Mouse (Mus musculus) testis, adult 2 months (tissue): ENCODE measurements around the gene Aqr. TPM values are rescaled to one million over a fixed set of nuclear protein-coding genes. Genes with fewer than 3 reads are reported as not detected.
A peak's percentile ranks its signal among the peaks of the same experiment; 100 is the strongest.

Experiments used
- H3K27ac ChIP-seq: fragments of 200-500 bp; 2 replicates; pipeline ENCODE4 v1.5.1; 2012; ENCODE audit warnings: low read depth, low read length; ENCODE audit not compliant: control insufficient read depth, insufficient read depth
- H3K27me3 ChIP-seq: fragments of 200-500 bp; 2 replicates; pipeline ENCODE4 v1.6.1; 2012; ENCODE audit warnings: mild to moderate bottlenecking, low read length, moderate library complexity; ENCODE audit not compliant: control insufficient read depth, insufficient read depth
- H3K36me3 ChIP-seq: fragments of 200-500 bp; 2 replicates; pipeline ENCODE4 v1.6.1; 2012; ENCODE audit warnings: mild to moderate bottlenecking, low read length; ENCODE audit not compliant: control insufficient read depth, insufficient read depth
- H3K4me1 ChIP-seq: fragments of 200-500 bp; 2 replicates; pipeline ENCODE4 v1.6.1; 2012; ENCODE audit warnings: low read length; ENCODE audit not compliant: control insufficient read depth, insufficient read depth
- H3K4me3 ChIP-seq: fragments of 200-500 bp; 2 replicates; pipeline ENCODE4 v1.5.1; 2012; ENCODE audit warnings: low read depth, mild to moderate bottlenecking, low read length, moderate library complexity, mixed read lengths; ENCODE audit not compliant: control insufficient read depth
- CTCF ChIP-seq: fragments of 200-500 bp; IDR thresholded peaks from 2 replicates; pipeline ENCODE4 v1.5.1; 2012; ENCODE audit warnings: low read depth, mild to moderate bottlenecking, inconsistent platforms, low read length, moderate library complexity; ENCODE audit not compliant: control insufficient read depth, insufficient read depth, insufficient replicate concordance
- POLR2A ChIP-seq: fragments of 200-500 bp; IDR thresholded peaks from 2 replicates; pipeline ENCODE4 v1.6.1; 2012; ENCODE audit warnings: low read depth, mild to moderate bottlenecking, inconsistent platforms, low read length, moderate library complexity; ENCODE audit not compliant: control insufficient read depth
- polyA plus RNA-seq: library from polyadenylated mRNA; depleted of rRNA; stranded (reverse); fragments of >200 nt; gene quantifications from 2 replicates; pipeline ENCODE4 v1.2.3, GENCODE M21; 2012

The Aqr gene
- polyA plus RNA-seq, 1 experiment, result 14.5 TPM

DNA sequence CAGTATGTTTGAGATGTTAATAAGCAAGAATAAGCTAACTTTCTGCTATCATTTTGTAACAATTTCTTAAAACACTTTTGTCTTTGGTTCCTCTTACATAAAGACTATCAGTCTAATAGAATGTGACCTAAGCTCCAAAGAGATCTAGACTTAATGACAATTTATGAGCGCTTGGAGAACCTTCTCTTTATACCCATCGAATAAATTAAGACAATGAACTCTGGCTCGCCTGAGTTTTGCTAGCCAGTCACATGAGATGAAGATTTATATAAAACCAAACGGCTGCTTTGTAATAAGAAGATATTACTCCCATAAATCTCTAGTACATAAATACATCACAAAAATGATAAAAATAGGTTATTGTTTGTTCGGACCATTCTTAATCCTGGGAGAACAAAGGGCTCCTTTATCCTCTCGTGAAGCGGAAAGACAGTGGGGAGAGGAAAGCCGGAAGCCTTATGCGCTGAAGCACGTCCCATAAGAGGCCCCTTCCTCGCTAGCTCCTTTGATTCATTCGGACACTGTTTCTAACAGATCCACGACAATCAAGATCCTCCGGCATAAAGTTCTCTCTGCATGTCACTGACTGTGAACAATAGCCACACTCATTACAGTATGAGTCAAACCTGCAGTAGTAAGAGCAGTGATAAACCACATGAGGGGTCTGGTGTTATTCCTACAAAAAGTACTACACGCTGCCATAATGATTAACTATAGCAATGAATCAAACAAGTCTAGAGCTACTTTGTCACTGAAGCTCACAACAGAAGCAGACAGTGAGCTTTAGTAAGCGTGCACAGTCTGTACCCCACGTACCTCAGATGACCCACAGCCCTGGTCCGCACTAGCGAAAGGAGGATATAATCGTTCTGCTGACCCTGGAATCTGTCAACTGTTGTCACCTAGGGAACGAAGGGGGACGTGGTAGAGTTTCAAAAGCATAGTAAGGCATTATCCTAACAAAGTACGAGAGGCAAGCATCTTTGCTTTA is 79.2 kb downstream of the Aqr start:
- no peaks in the 10 kb centered on the region for H3K4me1 ChIP-seq
- no peaks in the 10 kb centered on the region for H3K27me3 ChIP-seq
- no peak overlapping the region for H3K27ac ChIP-seq
- TF ChIP-seq POLR2A (no peak), CTCF (no peak)
- peaks cover 4% of the 10 kb centered on the region for H3K36me3 ChIP-seq
- no peak overlapping the region for H3K4me3 ChIP-seq

DNA sequence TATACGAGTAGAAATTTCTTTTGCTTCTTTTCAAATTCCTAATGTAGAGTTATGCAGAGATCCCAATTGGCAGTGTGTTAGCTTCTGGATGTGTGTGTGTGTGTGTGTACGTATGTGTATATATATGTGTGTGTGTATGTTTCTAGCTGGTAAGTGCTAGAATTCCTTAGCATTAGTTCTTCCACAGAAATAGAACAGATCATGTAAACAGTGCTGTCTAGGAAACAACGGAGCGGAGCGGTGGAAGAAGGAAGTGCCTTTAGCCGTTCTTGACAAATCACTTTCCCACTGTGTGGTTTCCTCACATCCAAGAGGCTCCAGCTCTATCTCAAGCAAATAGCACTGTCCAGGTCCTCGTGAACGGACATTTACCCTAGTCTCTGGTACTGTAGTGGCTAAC is 80.4 kb downstream of the Aqr start:
- H3K4me1 ChIP-seq, result no peaks in the 10 kb centered on the region
- no peak overlapping the region for H3K4me3 ChIP-seq
- no peaks in the 10 kb centered on the region for H3K27me3 ChIP-seq
- no peak overlapping the region for H3K27ac ChIP-seq
- H3K36me3 ChIP-seq, result peaks cover 4% of the 10 kb centered on the region
- no peak for TF ChIP-seq POLR2A

DNA sequence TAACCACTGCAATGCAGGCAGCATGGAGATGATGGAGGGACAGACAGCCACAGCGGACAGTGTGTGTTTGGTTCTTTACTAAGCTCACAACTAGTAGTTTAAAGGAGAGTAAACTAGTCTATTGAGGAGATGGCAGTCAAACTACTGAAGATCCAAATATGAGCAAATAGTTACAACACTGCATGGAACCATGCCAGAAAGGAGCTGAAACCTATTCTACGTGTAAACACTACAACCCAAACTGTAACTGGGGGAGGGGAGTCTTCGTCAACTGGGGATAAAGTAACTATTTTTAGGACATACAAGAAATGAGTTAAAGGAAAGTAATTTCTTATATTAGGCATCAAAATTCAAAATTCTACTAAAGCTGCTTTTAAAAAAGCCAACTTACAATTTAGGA is 84.4 kb downstream of the Aqr start:
- no peak overlapping the region for H3K27ac ChIP-seq
- no peaks in the 10 kb centered on the region for H3K27me3 ChIP-seq
- no peaks in the 10 kb centered on the region for H3K4me1 ChIP-seq
- TF ChIP-seq POLR2A, result no peak
- no peak for TF ChIP-seq CTCF
- H3K36me3 ChIP-seq, result peaks cover 2% of the 10 kb centered on the region
- peak overlapping the region; percentile 11; the same call in 1 of the 2 replicates for H3K4me3 ChIP-seq

DNA sequence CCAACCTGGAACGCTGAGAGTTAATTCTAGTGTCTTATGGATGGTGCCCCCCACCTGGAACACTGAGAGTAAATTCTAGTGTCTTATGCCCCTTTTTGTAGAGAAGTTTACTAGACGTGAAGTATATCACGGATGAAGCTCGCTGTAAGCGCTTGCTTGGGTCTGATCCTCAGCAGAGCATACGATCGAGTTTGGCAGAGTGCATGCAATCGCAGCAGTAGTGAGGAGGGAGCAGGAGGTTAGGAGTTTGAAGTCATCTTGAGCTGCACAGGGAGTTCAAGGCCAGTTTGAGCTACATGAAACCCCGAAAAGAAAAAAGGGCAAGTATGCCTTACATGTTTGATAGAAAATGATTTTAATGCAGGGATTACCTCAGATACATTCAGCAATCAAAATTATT is 86.0 kb downstream of the Aqr start:
- no peak overlapping the region for H3K4me3 ChIP-seq
- no peaks in the 10 kb centered on the region for H3K4me1 ChIP-seq
- H3K27me3 ChIP-seq, result no peaks in the 10 kb centered on the region
- H3K27ac ChIP-seq, result no peak overlapping the region
- TF ChIP-seq CTCF (no peak), POLR2A (no peak)
- H3K36me3 ChIP-seq, result peaks cover 2% of the 10 kb centered on the region

DNA sequence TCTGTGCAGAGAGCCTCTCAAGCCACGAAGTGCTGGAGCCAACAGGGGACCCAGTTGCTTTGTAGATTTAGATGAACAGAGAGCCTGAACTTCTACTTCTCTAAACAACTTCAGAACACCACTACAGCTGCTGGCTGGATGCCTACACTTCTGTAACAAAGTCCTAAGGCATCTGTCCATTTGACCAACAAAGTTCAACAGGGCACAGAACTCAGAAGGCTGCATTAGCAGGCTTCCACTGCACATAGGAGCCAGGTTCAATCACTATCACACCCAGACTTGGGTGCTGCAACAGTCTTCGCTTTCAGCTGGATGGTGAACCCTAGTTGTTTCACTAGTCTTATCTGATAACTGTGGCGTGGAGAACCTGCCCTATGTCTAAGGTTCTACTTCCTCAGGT is 87.0 kb downstream of the Aqr start:
- TF ChIP-seq POLR2A (no peak), CTCF (no peak)
- H3K4me1 ChIP-seq, result no peaks in the 10 kb centered on the region
- no peak overlapping the region for H3K4me3 ChIP-seq
- no peaks in the 10 kb centered on the region for H3K27me3 ChIP-seq
- H3K36me3 ChIP-seq, result no peaks in the 10 kb centered on the region; the same call in 1 of the 2 replicates
- no peak overlapping the region for H3K27ac ChIP-seq

DNA sequence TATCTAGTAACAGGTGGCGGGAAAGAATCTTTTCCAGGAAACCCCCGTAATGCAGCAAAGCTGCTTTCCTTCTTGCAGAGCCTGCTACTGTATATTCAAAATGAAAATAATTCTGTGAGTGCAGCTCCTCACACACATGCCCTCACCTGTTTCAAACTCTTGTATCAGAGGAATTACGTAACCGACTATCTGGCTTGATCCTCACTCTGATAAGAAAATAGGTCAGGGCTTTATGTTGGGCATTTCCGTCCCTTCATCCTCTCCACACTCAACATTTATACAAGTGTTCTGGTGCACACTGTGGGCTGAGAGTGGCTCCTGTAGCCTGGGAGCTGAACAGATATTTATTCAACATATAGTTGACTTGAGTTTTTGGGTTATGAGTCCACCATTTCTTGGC is 87.7 kb downstream of the Aqr start:
- TF ChIP-seq CTCF (no peak), POLR2A (no peak)
- Histone ChIP-seq H3K27me3 (no peaks in the 10 kb centered on the region), H3K4me1 (no peaks in the 10 kb centered on the region), H3K4me3 (no peak overlapping the region), H3K36me3 (no peaks in the 10 kb centered on the region; the same call in 1 of the 2 replicates), H3K27ac (no peak overlapping the region)

DNA sequence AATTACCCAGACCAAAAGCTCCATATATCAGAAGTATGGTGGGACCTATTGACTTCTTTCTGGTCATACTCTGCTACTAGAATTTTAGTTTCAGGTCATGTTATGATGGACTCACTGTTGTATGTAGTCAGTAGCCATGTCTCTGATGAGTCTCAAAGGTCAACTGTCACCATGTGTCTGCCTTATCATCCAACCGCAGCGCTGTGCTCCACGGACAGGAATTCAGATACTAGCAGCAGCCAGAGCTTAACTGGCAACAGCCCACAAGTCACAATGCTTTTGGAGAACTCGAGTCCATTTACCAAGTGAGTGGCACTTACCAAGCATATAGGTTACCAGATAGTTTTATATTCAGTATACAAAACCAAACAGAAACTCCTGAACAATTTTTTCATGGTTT is 89.2 kb downstream of the Aqr start:
- no peaks in the 10 kb centered on the region for H3K4me1 ChIP-seq
- no peak overlapping the region for H3K27ac ChIP-seq
- TF ChIP-seq CTCF, result no peak
- no peak for TF ChIP-seq POLR2A
- no peak overlapping the region for H3K4me3 ChIP-seq
- H3K36me3 ChIP-seq, result no peaks in the 10 kb centered on the region; the same call in 1 of the 2 replicates
- no peaks in the 10 kb centered on the region for H3K27me3 ChIP-seq

DNA sequence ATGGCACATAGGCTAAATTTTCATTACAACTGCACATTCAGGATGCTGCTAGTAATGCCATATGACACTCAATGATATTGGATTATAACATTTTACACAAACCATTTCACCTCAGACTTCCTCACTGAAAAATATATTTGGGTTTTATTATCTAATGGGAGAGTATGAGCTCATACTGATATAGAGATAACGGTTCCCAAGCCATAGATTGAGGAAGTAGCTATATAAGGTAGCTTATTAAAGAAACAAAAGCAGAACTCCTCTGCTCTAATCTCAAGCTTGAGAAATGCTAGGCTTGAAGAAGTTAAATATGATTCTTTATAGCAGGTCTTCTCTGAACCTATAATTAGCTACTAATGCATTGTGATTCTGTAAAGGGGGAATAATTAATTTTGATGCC is 90.3 kb downstream of the Aqr start:
- Histone ChIP-seq H3K27ac (no peak overlapping the region), H3K36me3 (no peaks in the 10 kb centered on the region; the same call in 1 of the 2 replicates), H3K4me1 (no peaks in the 10 kb centered on the region), H3K27me3 (no peaks in the 10 kb centered on the region), H3K4me3 (no peak overlapping the region)
- TF ChIP-seq CTCF, result no peak
- no peak for TF ChIP-seq POLR2A
